Mouse (Mus musculus) small intestine, adult 2 months (tissue): ENCODE data around the gene Trim43a.

Source experiments
- CTCF ChIP-seq: fragments of 200-500 bp; IDR thresholded peaks from 2 replicates; pipeline ENCODE4 v1.5.1; 2012; ENCODE audit warnings: low read depth, mild to moderate bottlenecking, control low read depth, inconsistent platforms, low read length, moderate library complexity, mixed read lengths; ENCODE audit not compliant: insufficient replicate concordance, insufficient read length; ENCODE audit errors: extremely low read depth
- POLR2A ChIP-seq: fragments of 200-500 bp; IDR thresholded peaks from 2 replicates; pipeline ENCODE4 v1.6.1; 2012; ENCODE audit warnings: low read depth, mild to moderate bottlenecking, control low read depth, inconsistent platforms, low read length, moderate library complexity

GRCm38 (mm10) chr9:88547851-88548613, 32.7 kb upstream of the Trim43a start, which contains the start of gene Zfp949:
- TF ChIP-seq CTCF, result no peak
- peak; percentile 62; the same call in 1 of the 2 replicates for TF ChIP-seq POLR2A
